Mouse (Mus musculus) urinary bladder, postnatal 36 days (tissue): ENCODE results near the gene Hspa2.
"Not testable (repeated sequence)": the region's sequence is repeated elsewhere in the genome, so short reads cannot be mapped to it uniquely, and the experiment has no call there.

ENCODE experiments used
- DNase-seq, 2 experiments: peaks; one replicate each; pipeline ENCODE4 v3.0.0; 2022; ENCODE audit warnings: low spot score in 2 of 2, mixed read lengths in 1 of 2

Gene Hspa2

GRCm38 (mm10) chr12:76434111-76434510 is 30.1 kb downstream of the Hspa2 start:
- no peak for DNase-seq

DNA sequence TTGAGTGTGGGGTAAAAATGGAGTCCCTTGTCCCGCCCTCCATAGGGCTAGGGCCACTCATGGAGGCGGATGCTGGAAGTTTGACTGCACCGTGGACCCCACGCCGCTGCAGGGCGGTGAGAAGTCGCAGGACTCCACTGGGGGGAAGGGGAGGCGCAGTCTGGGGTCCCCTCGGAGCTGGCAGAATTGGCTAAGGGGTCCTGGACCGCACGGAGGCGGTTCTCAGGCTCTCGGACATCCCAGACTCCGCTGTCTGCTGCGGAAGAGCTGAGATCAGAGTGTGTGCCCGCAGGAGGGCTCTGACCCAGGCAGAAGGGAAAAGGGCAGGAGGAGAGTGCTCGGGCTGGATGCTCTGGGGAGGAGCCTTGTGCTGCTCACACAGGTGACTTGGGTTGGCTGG is 31.1 kb downstream of the Hspa2 start:
- DNase-seq = no peak

- DNase-seq = no peak
These were observed 31.6 kb downstream of the Hspa2 start for GRCm38 (mm10) chr12:76435549-76435948.

GRCm38 (mm10) chr12:76443488-76443887 is 39.5 kb downstream of the Hspa2 start:
- not testable (repeated sequence) for DNase-seq

- DNase-seq = no peak
These were observed 40.4 kb downstream of the Hspa2 start for GRCm38 (mm10) chr12:76444359-76444772.

DNA sequence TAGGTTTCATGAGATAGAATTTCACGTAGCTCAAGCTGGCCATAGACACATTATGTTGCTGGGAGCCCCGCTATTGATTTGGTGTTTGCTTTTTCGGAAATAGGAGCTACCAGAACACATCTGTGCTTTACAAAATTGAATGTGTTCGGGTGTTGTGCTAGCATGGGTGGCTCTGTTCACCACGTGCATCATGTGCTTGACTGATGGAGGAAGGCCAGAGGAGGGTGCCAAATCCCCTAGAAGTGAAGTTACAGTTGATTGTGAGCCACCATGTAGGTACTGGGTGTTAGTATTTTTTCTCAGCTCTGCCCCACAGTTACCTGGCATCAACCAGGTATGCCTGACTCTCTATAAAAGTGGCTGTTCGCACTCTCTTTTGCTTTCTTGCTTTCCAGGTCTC is 40.9 kb downstream of the Hspa2 start:
- DNase-seq = no peak

DNA sequence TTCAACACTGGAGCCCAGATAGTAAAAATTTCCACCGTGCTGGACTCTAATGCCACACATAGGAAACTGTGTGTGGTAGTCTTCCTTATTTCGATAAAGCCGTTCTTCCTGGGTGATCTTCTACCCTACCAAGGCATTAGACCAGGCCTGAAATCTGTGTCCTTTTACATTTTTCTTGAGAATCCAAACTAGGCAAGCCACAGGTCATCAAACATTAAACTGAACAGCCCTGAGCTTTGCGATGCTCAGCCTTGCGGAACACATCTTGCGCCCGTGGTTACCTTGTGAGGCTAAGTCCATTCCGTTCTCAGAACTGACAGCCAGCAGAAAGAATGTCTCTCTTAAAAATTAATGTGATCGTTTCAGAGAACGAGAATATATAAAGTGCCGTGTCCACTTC is 42.2 kb downstream of the Hspa2 start:
- no peak for DNase-seq

DNA sequence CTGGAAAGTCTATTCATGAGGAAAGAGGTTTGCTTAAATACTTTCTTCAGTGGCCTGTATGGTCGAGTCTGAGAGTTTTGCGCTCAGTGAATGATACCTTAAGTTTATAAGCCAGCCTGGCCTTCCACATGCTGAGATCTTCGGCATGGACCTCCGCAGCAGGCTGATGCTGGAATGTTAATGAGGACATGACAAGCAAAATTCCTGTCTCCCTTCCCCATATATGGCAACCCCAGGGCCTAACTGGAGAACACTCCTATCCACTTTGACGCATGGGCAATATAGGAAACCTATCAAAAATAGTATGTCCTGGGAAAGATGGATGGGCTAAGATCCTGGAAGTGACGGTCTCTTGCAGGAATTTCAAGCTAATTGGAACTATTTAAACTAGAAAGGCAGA is 44.2 kb downstream of the Hspa2 start:
- DNase-seq = no peak

- no peak for DNase-seq
These were observed 48.2 kb downstream of the Hspa2 start for GRCm38 (mm10) chr12:76452203-76452602.
